Mouse (Mus musculus) naive thymus-derived CD4-positive, alpha-beta T cell, adult 2 months (primary cell): ENCODE measurements at regions not wholly inside any gene's neighbourhood (a gene's known extent, or its start where the extent isn't known, plus 50 kb on each side); places are given as distances from the start of the nearest gene placed in this dataset.
A peak's percentile ranks its signal among the peaks of the same experiment; 100 is the strongest.

Source experiments
- DNase-seq: peaks from one replicate; pipeline ENCODE4 v3.0.0-alpha.2; 2011; ENCODE audit warnings: low read depth

- DNase-seq: no peak
Measured at GRCm38 (mm10) chr14:105500966-105501741, 242.8 kb downstream of the Ndfip2 start.

DNA sequence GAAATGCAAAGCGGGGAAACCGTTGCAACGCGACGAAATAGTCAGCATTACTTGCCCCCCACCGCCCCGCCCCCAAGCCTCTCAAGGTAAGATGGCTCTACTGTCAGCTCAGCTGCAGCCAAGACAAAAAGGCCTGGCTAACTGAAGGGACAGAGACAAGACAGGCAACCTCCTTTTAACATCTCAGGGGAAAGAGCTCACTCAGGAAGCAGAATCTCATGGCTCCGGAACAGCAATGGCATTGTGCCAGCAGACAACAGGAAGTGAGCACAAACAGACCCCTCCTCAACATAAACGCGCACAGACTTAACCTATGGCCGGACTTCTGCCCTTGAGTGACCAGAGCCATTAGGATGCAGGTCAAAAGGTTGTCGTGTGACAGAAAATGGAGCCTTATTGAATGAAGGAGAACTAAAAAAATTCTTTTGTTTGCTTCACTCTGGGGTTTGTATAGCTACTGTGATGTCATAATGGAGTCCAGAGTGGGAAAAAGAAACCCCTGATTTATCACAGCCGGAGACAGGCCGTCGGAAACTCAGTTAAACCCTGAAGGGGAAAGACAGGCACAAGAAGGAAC, 241.0 kb downstream of the Ndfip2 start:
- DNase-seq: peak; percentile 54

- DNase-seq: no peak
Measured at GRCm38 (mm10) chr14:105498155-105498906, 240.0 kb downstream of the Ndfip2 start.

GRCm38 (mm10) chr14:105495161-105495560, 236.8 kb downstream of the Ndfip2 start:
- DNase-seq: no peak

DNA sequence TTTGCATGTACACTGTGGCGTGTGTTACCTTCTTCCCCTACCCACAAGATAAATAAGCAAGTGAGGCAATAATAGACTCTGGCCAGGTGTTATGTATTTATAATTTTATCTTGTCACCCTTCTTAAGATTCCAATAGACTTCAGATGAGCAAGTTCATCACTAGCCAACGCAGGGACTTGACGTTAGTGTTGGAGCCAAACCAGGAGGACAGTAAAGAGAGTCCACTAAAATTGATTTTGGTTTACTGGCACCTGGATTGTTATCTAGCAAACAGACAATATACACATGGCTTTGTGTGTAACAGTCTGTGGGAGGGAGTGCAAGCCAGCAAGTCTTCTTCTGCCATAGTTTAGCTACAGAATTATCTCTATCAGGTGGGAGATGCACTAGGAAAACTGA, 236.0 kb downstream of the Ndfip2 start:
- no peak for DNase-seq

- DNase-seq: no peak
Measured at GRCm38 (mm10) chr14:105490158-105490557, 231.8 kb downstream of the Ndfip2 start.

GRCm38 (mm10) chr14:105483352-105484083, 225.1 kb downstream of the Ndfip2 start:
- DNase-seq: peak; percentile 18

DNA sequence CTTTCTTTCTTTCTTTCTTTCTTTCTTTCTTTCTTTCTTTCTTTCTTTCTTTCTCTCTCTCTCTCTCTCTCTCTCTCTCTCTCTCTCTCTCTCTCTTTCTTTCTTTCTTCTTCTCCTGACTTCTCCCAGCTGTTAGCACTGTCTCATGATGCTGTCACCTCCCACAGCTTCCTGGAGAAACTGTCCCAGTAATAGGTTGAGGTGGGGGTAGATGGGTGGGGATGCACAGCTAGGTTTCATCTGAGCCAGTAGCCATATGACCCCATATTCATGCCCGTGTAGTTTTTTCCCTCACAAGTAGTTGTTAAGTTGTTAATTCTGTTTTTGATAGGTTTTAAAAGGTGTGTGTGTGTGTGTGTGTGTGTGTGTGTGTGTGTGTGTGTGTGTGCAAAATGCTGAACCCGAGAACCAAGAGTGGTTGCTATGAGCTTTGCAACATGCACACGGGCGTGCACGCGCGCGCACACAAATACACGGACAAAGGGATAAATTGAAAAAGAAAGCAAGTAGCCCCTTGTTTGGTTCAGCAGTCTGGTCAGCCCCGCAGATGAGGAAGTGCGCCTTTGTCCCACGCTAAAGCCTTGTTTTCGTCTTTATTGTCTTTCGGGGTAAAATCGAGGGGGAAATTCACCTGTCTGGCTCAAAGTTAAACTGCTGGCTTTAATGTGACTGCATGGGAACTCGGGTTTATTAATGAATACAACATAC, 224.4 kb downstream of the Ndfip2 start:
- DNase-seq: peak; percentile 16

DNA sequence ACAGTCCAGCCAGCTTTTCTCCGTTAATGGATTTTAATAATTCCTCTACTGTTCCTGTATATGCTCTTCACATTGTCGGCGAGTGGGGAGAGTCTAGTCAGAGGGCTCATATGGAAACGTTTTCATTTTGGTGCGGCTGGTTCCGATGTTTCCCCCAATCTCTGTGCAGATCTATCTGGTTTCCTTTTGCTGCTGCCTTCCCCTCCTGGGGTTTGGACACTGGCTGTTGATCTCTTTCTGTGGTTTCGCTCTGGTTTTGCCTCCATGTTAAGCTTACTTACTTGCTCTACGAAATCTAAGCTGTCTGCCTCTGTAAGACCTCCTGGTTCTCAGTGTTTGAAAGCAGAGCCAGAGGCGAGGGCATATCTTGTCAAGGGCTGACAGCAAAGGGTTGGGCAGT, 221.7 kb downstream of the Ndfip2 start:
- DNase-seq: no peak

DNA sequence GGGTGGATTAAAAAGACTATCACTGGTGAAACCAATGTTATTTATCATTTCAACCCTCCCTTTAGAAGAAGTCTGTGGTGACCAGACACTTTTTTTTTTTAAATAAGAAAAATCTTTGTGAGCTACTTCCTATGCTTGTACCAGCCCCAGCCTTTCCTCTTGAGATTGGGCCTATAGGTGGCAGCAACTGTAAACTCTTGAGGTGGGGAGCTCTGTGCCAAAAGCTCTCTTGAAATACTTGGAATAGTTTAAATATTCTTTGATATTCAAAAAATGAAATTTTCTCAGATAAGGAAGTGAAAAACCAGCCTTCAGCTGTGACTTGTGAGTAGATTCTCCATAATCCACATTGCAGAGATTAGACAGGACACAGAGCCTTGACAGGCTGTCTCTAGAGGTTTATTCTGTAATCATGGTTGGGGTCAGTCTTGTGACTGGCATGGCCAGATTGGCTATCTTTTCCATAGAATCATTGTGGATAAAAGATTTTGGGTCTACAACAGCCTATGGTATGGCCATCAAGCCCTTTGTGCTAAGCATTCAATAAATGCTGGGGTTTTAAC, 216.7 kb downstream of the Ndfip2 start:
- no peak for DNase-seq

DNA sequence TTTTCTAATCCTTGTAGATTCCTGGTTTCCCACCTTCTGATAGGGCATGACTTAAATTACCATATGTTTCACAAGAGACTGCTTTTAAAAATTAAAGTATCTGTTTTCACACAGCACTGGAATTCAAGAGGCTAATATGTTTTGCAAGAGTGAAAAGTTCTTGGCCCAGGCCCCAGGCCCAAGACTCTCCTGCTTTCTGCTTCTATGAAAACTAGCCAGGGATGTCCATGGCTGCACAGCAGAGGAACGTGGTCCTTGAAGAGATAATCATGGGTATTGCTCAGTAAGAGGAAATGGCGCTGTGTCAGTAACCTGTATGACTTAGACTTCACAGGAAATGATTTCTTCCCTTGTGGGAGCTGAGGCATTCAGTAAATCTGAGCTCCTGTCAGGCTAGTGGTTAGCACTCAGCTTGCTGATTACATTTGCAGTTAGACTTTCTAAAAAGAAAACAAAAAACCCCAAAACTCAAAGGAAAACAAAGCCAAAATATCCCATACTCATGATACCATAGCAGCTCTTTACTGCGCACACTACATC, 190.6 kb downstream of the Ndfip2 start:
- DNase-seq: no peak

DNA sequence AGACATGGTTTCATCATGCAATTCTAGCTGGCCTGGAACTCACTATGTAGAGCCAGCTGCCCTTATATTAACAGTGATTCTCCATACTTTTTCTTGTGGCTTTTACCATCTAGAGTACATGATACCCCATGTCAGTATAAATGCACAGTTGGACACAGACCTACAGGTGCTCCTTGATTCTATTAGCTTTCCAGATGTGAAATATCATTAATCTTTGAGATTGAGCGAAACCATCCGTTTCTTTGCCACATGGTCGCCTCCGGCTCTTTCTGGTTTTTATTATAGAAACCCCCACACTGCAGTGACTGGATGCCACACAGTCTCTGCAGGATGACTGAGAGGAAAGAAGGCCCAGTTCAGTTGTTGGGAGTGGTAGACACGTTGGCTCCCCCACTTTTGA, 188.7 kb downstream of the Ndfip2 start:
- DNase-seq: no peak

DNA sequence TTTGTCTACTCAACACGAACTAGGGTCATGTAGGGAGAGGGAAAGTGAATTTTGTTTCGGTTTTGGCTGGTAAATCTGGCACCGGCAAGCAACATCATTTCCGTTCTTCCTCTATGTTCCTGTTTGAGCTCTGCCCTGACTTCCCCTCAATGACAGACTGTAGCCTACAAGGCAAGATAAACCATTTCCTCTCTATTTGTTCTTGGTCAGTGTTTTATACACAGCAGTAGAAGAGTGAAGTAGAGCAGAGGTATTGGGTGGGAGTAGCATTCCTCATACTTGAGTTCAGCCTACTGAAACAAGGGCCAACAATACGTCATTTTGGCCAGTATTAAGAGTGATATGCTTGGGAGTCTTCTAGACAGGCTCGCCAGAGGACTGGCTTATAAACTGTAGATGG, 177.0 kb downstream of the Ndfip2 start:
- DNase-seq: no peak

- no peak for DNase-seq
Measured at GRCm38 (mm10) chr14:105433456-105433855, 175.1 kb downstream of the Ndfip2 start.

DNA sequence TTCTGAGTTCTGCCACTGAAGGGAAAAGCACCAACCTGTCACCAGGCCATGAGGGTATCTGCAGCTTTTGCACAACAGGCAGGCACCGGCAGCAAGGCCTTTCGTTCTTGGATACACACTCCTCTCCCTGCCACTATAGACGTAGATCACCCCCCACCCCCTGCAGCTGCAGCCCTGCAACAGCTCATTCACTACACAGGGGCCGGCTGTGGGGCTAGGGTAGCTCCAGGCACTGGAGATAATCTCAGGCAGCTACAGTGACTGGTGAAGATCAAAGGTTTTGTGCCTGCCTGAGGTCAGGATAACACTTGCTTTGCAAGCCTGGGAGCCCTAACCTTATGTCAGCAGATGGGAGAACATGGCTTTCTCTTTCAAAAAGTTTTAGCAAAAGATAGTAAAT, 174.3 kb downstream of the Ndfip2 start:
- DNase-seq: no peak

GRCm38 (mm10) chr14:105431584-105431983, 173.2 kb downstream of the Ndfip2 start:
- no peak for DNase-seq

- DNase-seq: no peak
Measured at GRCm38 (mm10) chr14:105429664-105430257, 171.4 kb downstream of the Ndfip2 start.

GRCm38 (mm10) chr14:105427474-105427901, 169.1 kb downstream of the Ndfip2 start:
- DNase-seq: no peak

DNA sequence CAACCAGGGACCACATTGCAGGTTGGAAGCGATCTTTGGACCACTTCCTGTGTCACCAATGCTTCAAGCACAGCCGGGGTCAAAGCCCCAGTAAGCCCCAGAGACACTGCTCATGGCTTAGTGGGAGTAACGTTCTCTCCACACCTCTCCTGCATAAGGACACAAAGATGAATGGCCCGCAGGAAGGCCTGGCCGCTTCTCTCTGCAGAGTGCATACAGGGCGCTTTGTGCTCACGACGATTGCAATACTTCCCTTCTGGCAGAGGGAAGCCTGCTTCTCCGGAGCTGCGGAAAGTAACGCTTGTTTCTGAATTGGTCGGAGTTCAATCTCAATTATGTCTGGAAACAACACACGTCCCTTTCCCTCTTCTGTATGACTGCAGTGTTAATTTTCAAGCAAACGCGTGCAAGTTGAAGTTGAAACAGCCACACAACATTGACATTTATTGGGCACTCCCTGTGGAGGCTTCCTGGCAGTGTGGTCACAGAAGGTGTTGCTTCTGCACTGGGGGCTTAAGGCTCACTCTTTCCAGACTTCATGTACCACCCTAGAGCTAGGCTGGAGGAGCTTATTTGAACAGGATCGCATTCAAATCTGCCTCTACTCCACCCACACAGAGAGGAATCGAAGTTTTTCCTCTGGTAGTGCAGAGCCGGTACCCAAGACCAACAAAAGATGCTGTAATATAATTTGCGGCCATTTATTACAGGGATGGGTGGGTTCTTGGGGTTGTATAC, 168.4 kb downstream of the Ndfip2 start:
- no peak for DNase-seq

DNA sequence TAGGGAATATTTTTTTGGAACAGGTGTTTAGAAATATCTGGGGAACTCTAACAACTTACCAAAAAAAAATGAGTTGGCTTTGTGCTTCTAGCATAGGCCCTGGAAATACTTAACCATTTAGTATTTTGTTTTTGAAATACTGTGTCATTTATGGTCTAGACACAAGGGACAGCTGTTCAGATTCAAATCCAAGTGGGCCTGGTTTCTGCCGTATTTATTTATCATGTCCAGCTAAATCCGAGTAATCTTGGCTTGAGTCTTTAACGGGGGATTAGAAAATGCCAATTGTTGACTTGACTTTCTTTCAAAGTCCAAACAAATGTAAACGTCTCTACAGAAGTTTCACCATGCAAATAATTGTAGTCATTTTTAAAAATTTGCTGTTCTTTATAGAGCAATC, 159.6 kb downstream of the Ndfip2 start:
- no peak for DNase-seq
